Mouse (Mus musculus) lung, embryonic 16.5 days (tissue): Measurements from ENCODE around the gene Fndc11. TPM values are rescaled to one million over a fixed set of nuclear protein-coding genes. Genes with fewer than 3 reads are reported as not detected.
A peak's percentile ranks its signal among the peaks of the same experiment; 100 is the strongest.

Source experiments
- ATAC-seq: fragments of 200-750 bp; cut with Nextera tagmentation; 2 replicates; pipeline ENCODE4 v1.8.0; 2017; ENCODE audit warnings: low read depth, mild to moderate bottlenecking, moderate library complexity
- H3K27ac ChIP-seq: fragments of 300-500 bp; sonication (generic); 2 replicates; pipeline ENCODE4 v1.5.1; 2014; ENCODE audit warnings: mild to moderate bottlenecking, control low read depth, low read length
- H3K27me3 ChIP-seq: fragments of 300-500 bp; sonication (generic); 2 replicates; pipeline ENCODE4 v1.6.1; 2014; ENCODE audit warnings: low read depth, low read length, mixed read lengths; ENCODE audit not compliant: control insufficient read depth, insufficient read depth
- H3K36me3 ChIP-seq: fragments of 300-500 bp; sonication (generic); 2 replicates; pipeline ENCODE4 v1.6.1; 2014; ENCODE audit warnings: low read length; ENCODE audit not compliant: control insufficient read depth, insufficient read depth
- H3K4me1 ChIP-seq: fragments of 300-500 bp; sonication (generic); replicated peaks from 2 replicates; pipeline ENCODE4 v1.6.1; 2014; ENCODE audit warnings: low read length, mixed read lengths; ENCODE audit not compliant: control insufficient read depth, insufficient read depth
- H3K4me2 ChIP-seq: fragments of 300-500 bp; sonication (generic); 2 replicates; pipeline ENCODE4 v1.6.1; 2014; ENCODE audit warnings: low read depth, low read length, control low read depth
- H3K4me3 ChIP-seq: fragments of 300-500 bp; sonication (generic); 2 replicates; pipeline ENCODE4 v1.5.1; 2014; ENCODE audit warnings: mild to moderate bottlenecking, low read length, control low read depth
- H3K9ac ChIP-seq: fragments of 300-500 bp; sonication (generic); 2 replicates; pipeline ENCODE4 v1.6.1; 2014; ENCODE audit warnings: low read length, control low read depth
- H3K9me3 ChIP-seq: fragments of 300-500 bp; sonication (generic); 2 replicates; pipeline ENCODE4 v1.6.1; 2016; ENCODE audit warnings: low read length; ENCODE audit not compliant: control insufficient read depth
- WGBS: fragments of 180-500 bp; shearing (Covaris S2); extraction: QIAGEN DNeasy Blood & Tissue Kit; methylation state at CpG from one replicate; pipeline ENCODE4 v1.1.7; 2014; 5-methylcytosine and 5-hydroxymethylcytosine counted together
- polyA plus RNA-seq: library from polyadenylated mRNA; unstranded; fragments of >200 nt; fragmentation: Nextera tagmentation; extraction: Ambion mirVana; gene quantifications from 2 replicates; pipeline ENCODE4 v1.2.1, GENCODE M21; 2015

Fndc11 gene
- polyA plus RNA-seq, 1 experiment from 2014 or later: 0.35 TPM

GRCm38 (mm10) chr2:181233443-181233842, 13.6 kb downstream of the Fndc11 start:
- Histone ChIP-seq H3K36me3 (0 out of 2 replicates have a peak, but pooled peaks cover 5% of the 10 kb centered on the region), H3K9me3 (no peaks in the 10 kb centered on the region), H3K27me3 (no peaks in the 10 kb centered on the region), H3K9ac (no peak overlapping the region), H3K4me2 (no peak overlapping the region), H3K4me3 (no peak overlapping the region), H3K4me1 (no peaks in the 10 kb centered on the region), H3K27ac (no peak overlapping the region)
- WGBS: 86% methylated on average over 15 of the region's 15 CpGs
- no peak for ATAC-seq

- Histone ChIP-seq H3K36me3 (0 out of 2 replicates have a peak, but pooled peaks cover 5% of the 10 kb centered on the region), H3K4me2 (no peak overlapping the region), H3K4me3 (no peak overlapping the region), H3K27me3 (no peaks in the 10 kb centered on the region), H3K4me1 (no peaks in the 10 kb centered on the region), H3K27ac (no peak overlapping the region), H3K9ac (no peak overlapping the region), H3K9me3 (no peaks in the 10 kb centered on the region)
- WGBS: 78% methylated on average over 11 of the region's 11 CpGs
- no peak for ATAC-seq
Observed at GRCm38 (mm10) chr2:181234680-181235079, 14.9 kb downstream of the Fndc11 start.

GRCm38 (mm10) chr2:181235681-181236566, 16.1 kb downstream of the Fndc11 start:
- ATAC-seq: no peak
- Histone ChIP-seq H3K36me3 (0 out of 2 replicates have a peak, but pooled peaks cover 5% of the 10 kb centered on the region), H3K27me3 (no peaks in the 10 kb centered on the region), H3K9me3 (no peaks in the 10 kb centered on the region), H3K4me3 (no peak overlapping the region), H3K4me1 (no peaks in the 10 kb centered on the region), H3K27ac (no peak overlapping the region), H3K9ac (no peak overlapping the region), H3K4me2 (no peak overlapping the region)
- WGBS: 76% methylated on average over 23 of the region's 23 CpGs

GRCm38 (mm10) chr2:181237251-181238014, 17.6 kb downstream of the Fndc11 start:
- Histone ChIP-seq H3K4me2 (no peak overlapping the region), H3K36me3 (0 out of 2 replicates have a peak, but pooled peaks cover 5% of the 10 kb centered on the region), H3K4me1 (peaks cover 8% of the 10 kb centered on the region), H3K27me3 (no peaks in the 10 kb centered on the region), H3K4me3 (no peak overlapping the region), H3K9ac (no peak overlapping the region), H3K27ac (no peak overlapping the region), H3K9me3 (no peaks in the 10 kb centered on the region)
- no peak for ATAC-seq
- WGBS: 85% methylated on average over 17 of the region's 17 CpGs

GRCm38 (mm10) chr2:181238091-181238610, 18.3 kb downstream of the Fndc11 start:
- 75% methylated on average over 10 of the region's 10 CpGs for WGBS
- Histone ChIP-seq H3K4me2 (no peak overlapping the region), H3K36me3 (0 out of 2 replicates have a peak, but pooled peaks cover 2% of the 10 kb centered on the region), H3K4me1 (peaks cover 9% of the 10 kb centered on the region), H3K27me3 (no peaks in the 10 kb centered on the region), H3K9ac (no peak overlapping the region), H3K4me3 (no peak overlapping the region), H3K27ac (no peak overlapping the region), H3K9me3 (no peaks in the 10 kb centered on the region)
- ATAC-seq: no peak

- Histone ChIP-seq H3K27ac (no peak overlapping the region), H3K9me3 (no peaks in the 10 kb centered on the region), H3K4me1 (peaks cover 9% of the 10 kb centered on the region), H3K27me3 (no peaks in the 10 kb centered on the region), H3K4me2 (no peak overlapping the region), H3K36me3 (0 out of 2 replicates have a peak, but pooled peaks cover 2% of the 10 kb centered on the region), H3K4me3 (no peak overlapping the region), H3K9ac (no peak overlapping the region)
- WGBS: 57% methylated on average over 2 of the region's 2 CpGs
- no peak for ATAC-seq
Observed at GRCm38 (mm10) chr2:181238861-181239260, 19.0 kb downstream of the Fndc11 start.

- H3K9me3 ChIP-seq: no peaks in the 10 kb centered on the region
- WGBS: 85% methylated on average over 9 of the region's 9 CpGs
- no peak overlapping the region for H3K9ac ChIP-seq
- no peak overlapping the region for H3K27ac ChIP-seq
- no peak for ATAC-seq
- no peaks in the 10 kb centered on the region for H3K27me3 ChIP-seq
- no peak overlapping the region for H3K4me2 ChIP-seq
- no peak overlapping the region for H3K4me3 ChIP-seq
- 0 out of 2 replicates have a peak, but pooled peaks cover 2% of the 10 kb centered on the region for H3K36me3 ChIP-seq
- H3K4me1 ChIP-seq: peaks cover 9% of the 10 kb centered on the region
Observed at GRCm38 (mm10) chr2:181239261-181239660, 19.4 kb downstream of the Fndc11 start.

- Histone ChIP-seq H3K4me3 (peak overlapping the region; percentile 72), H3K9me3 (no peaks in the 10 kb centered on the region), H3K27ac (no peak overlapping the region), H3K9ac (peak overlapping the region; percentile 84), H3K4me2 (peak overlapping the region; percentile 64), H3K36me3 (0 out of 2 replicates have a peak, but pooled peaks cover 2% of the 10 kb centered on the region), H3K27me3 (no peaks in the 10 kb centered on the region), H3K4me1 (peaks cover 9% of the 10 kb centered on the region)
- 86% methylated on average over 13 of the region's 13 CpGs for WGBS
- ATAC-seq: no peak
Observed at GRCm38 (mm10) chr2:181240806-181241440, 21.1 kb downstream of the Fndc11 start.
